Mouse (Mus musculus): ENCODE measurements around the gene Oas1e.

GRCm38 (mm10) chr5:120806458-120806857, 11.1 kb upstream of the Oas1e start:
- no peak for TF ChIP-seq POLR2A (IDR thresholded peaks at IDR 0.05; ENCODE audit: borderline replicate concordance, insufficient read depth, low read length)
- TF ChIP-seq CTCF (IDR thresholded peaks at IDR 0.05; ENCODE audit: borderline replicate concordance, insufficient read depth, low read depth, low read length): peak; percentile 52; the same call in 1 of the 2 replicates
